Mouse (Mus musculus): ENCODE results near the gene Krtap5-2.

DNA sequence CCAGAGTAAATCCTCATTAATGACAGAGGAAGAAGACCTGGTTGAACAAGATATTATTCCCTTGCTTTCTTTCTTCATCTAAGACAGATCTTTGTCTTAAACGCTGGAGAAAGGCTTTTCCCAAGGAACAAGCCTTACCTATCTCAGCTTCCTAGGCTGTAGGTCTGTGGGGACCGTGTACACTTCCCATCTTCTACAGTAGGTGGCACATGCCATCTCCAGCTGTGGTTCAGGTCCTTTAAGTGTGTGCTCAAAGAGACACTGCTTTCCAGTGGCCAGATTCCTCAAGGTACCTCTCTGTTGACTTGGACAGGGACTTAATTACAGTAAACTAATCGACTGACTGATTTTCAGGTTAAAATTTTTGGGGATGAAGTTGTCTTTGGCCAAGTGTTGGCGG lies 47.0 kb downstream of the Krtap5-2 start:
- no peak for TF ChIP-seq POLR2A (IDR thresholded peaks at IDR 0.05; ENCODE audit: borderline replicate concordance, insufficient read depth, low read length)
- no peak for TF ChIP-seq CTCF (IDR thresholded peaks at IDR 0.05; ENCODE audit: borderline replicate concordance, insufficient read depth, low read depth, low read length)

Measured in cerebellum, adult 2 months (tissue).